Mouse (Mus musculus) brain, adult 2 months (tissue): ENCODE measurements around the gene Prdx2.
A peak's percentile ranks its signal among the peaks of the same experiment; 100 is the strongest.

ENCODE experiments used
- DNase-seq: peaks from one replicate; pipeline ENCODE4 v3.0.0; 2011; ENCODE audit warnings: low read depth, low spot score

Gene Prdx2

GRCm38 (mm10) chr8:84947241-84947545, 22.2 kb upstream of the Prdx2 start:
- DNase-seq, result no peak

- DNase-seq, result no peak
Measured at GRCm38 (mm10) chr8:84949753-84950152, 19.6 kb upstream of the Prdx2 start.

GRCm38 (mm10) chr8:84952612-84953255, 16.7 kb upstream of the Prdx2 start:
- DNase-seq, result no peak

GRCm38 (mm10) chr8:84956768-84957167, 12.6 kb upstream of the Prdx2 start:
- DNase-seq, result peak; percentile 90

GRCm38 (mm10) chr8:84959811-84960210, 9.6 kb upstream of the Prdx2 start:
- DNase-seq, result no peak

GRCm38 (mm10) chr8:84963952-84964351, 5.4 kb upstream of the Prdx2 start:
- DNase-seq, result no peak

- DNase-seq, result peak; percentile 99
Measured at GRCm38 (mm10) chr8:84965731-84966291, 3.6 kb upstream of the Prdx2 start.

- no peak for DNase-seq
Measured at GRCm38 (mm10) chr8:84966603-84967002, 2.8 kb upstream of the Prdx2 start.

- DNase-seq, result no peak
Measured at GRCm38 (mm10) chr8:84967532-84968304, 1.7 kb upstream of the Prdx2 start.

GRCm38 (mm10) chr8:84968650-84969049, 737 bp upstream of the Prdx2 start:
- DNase-seq, result no peak

- no peak for DNase-seq
Measured at GRCm38 (mm10) chr8:84970135-84970790, 876 bp downstream of the Prdx2 start.

- DNase-seq, result no peak
Measured at GRCm38 (mm10) chr8:84970913-84971312, 1.5 kb downstream of the Prdx2 start.

GRCm38 (mm10) chr8:84973079-84973478, 3.7 kb downstream of the Prdx2 start:
- DNase-seq, result no peak

GRCm38 (mm10) chr8:84973803-84974542, 4.6 kb downstream of the Prdx2 start:
- DNase-seq, result peak; percentile 81

- DNase-seq, result no peak
Measured at GRCm38 (mm10) chr8:84974543-84975142, 5.3 kb downstream of the Prdx2 start.

- peak; percentile 73 for DNase-seq
Measured at GRCm38 (mm10) chr8:84975434-84975833, 6.0 kb downstream of the Prdx2 start.

GRCm38 (mm10) chr8:84976031-84976762, 6.8 kb downstream of the Prdx2 start:
- peak; percentile 97 for DNase-seq

GRCm38 (mm10) chr8:84976763-84977434, 7.5 kb downstream of the Prdx2 start:
- DNase-seq, result no peak

- peak; percentile 74 for DNase-seq
Measured at GRCm38 (mm10) chr8:84977435-84978247, 8.3 kb downstream of the Prdx2 start.
